ENCODE assay signal across 30 mouse cellular contexts in the genomic region with DNA sequence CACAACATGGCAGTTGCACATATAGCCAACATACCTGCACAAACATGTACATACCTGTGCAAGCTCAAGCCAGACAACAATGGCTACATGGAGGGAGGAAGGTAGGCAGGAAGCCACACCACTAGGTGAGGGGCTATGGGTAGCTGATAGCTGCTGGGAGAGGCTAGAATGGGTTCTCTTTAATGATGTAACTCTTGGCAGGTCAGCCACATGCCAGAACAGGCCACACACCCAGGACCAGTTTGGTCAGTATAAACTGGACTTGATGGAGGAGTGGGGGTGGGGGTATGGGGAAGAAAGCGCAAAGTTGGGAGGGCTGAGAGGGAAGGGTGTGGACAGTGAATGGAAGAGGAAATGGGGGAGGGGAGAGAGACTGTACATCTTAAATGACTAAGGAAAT. TPM values are rescaled to one million over a fixed set of nuclear protein-coding genes. Genes with fewer than 3 reads are reported as not detected.
DNase-seq lines count a peak whose midpoint lies in the region; ATAC-seq and TF ChIP-seq lines count a peak whose summit lies in the region.
"Had no signal": no experiment of that assay in that cellular context is flagged by ENCODE, and none has a peak within 500 bp of the region (broad histone marks: within the 10 kb centered on the region; RNA-seq: fewer than 3 reads in every experiment).

No protein-coding gene starts in this region.

- TF ChIP-seq CTCF in kidney, adult 2 months (conservative IDR thresholded peaks at IDR 0.05; ENCODE audit: insufficient read depth, insufficient read length, low read depth, low read length) = no peak
- no peak for TF ChIP-seq CTCF in lung, postnatal 0 days (IDR thresholded peaks at IDR 0.05)
- no peak for TF ChIP-seq CTCF in liver, postnatal 0 days (IDR thresholded peaks at IDR 0.05; ENCODE audit: low read depth)

- H3K4me2 ChIP-seq in embryonic facial prominence, embryonic 13.5 days = no peak overlapping the region
- no peak overlapping the region for H3K4me2 ChIP-seq in kidney, embryonic 14.5 days (replicated peaks; ENCODE audit: low read depth, low read length)
- H3K4me2 ChIP-seq in lung, postnatal 0 days (replicated peaks; ENCODE audit: low read depth, low read length) = no peak overlapping the region
- H3K4me2 ChIP-seq in liver, postnatal 0 days (ENCODE audit: low read depth, low read length) = no peak overlapping the region
- H3K4me2 ChIP-seq: embryonic facial prominence, embryonic 15.5 days; forebrain, embryonic 12.5 days; hindbrain, embryonic 15.5 days; intestine, embryonic 15.5 days; limb, embryonic 12.5 days; liver, embryonic 15.5 days; midbrain, embryonic 15.5 days; neural tube, embryonic 15.5 days had no signal

- H3K36me3 ChIP-seq in embryonic facial prominence, embryonic 13.5 days = no peaks in the 10 kb centered on the region
- 0 out of 2 replicates have a peak, but pooled peaks cover 4% of the 10 kb centered on the region for H3K36me3 ChIP-seq in embryonic facial prominence, embryonic 10.5 days (replicated peaks)
- H3K36me3 ChIP-seq in kidney, embryonic 14.5 days (ENCODE audit: control insufficient read depth, insufficient read depth, low read length) = no peaks in the 10 kb centered on the region
- H3K36me3 ChIP-seq in kidney, adult 2 months (ENCODE audit: control insufficient read depth, insufficient read depth, low read length) = no peaks in the 10 kb centered on the region
- no peaks in the 10 kb centered on the region; the same call in 1 of the 2 replicates for H3K36me3 ChIP-seq in lung, postnatal 0 days (ENCODE audit: insufficient read depth, low read length)
- no peaks in the 10 kb centered on the region for H3K36me3 ChIP-seq in liver, postnatal 0 days (replicated peaks; ENCODE audit: insufficient read depth, low read length)
- H3K36me3 ChIP-seq: embryonic facial prominence, embryonic 15.5 days; forebrain, embryonic 12.5 days; heart, embryonic 10.5 days; hindbrain, embryonic 15.5 days; intestine, embryonic 15.5 days; limb, embryonic 12.5 days; liver, embryonic 15.5 days; midbrain, embryonic 10.5 days; midbrain, embryonic 15.5 days; neural tube, embryonic 15.5 days had no signal

- no peak overlapping the region for H3K9ac ChIP-seq in embryonic facial prominence, embryonic 13.5 days
- no peak overlapping the region for H3K9ac ChIP-seq in kidney, embryonic 14.5 days (ENCODE audit: low read depth, low read length)
- H3K9ac ChIP-seq in lung, postnatal 0 days (replicated peaks; ENCODE audit: low read depth) = no peak overlapping the region
- H3K9ac ChIP-seq in liver, postnatal 0 days (replicated peaks) = no peak overlapping the region
- H3K9ac ChIP-seq: embryonic facial prominence, embryonic 15.5 days; forebrain, embryonic 12.5 days; forebrain, postnatal 0 days; hindbrain, embryonic 15.5 days; intestine, embryonic 15.5 days; limb, embryonic 12.5 days; liver, embryonic 15.5 days; midbrain, embryonic 15.5 days; neural tube, embryonic 15.5 days had no signal

- DNase-seq in embryonic facial prominence, embryonic 10.5 days (ENCODE audit: low spot score) = no peak
- DNase-seq in kidney, adult 2 months = no peak
- DNase-seq in lung, postnatal 0 days (ENCODE audit: low spot score) = peak; percentile 52
- DNase-seq in lung, postnatal 10 days = no peak
- no peak for DNase-seq in liver, postnatal 0 days
- DNase-seq: adrenal gland, adult 2 months; adrenal gland, postnatal 36 days; cerebellum, adult 18-20 months; cerebellum, postnatal 10 days; forebrain, postnatal 0 days; kidney, adult 9 months; retina, postnatal 1 day; right cerebral cortex, postnatal 25 days; thymus, postnatal 4 days had no signal

- no peaks in the 10 kb centered on the region for H3K9me3 ChIP-seq in embryonic facial prominence, embryonic 13.5 days
- no peaks in the 10 kb centered on the region for H3K9me3 ChIP-seq in embryonic facial prominence, embryonic 10.5 days
- no peaks in the 10 kb centered on the region for H3K9me3 ChIP-seq in kidney, embryonic 14.5 days (ENCODE audit: control insufficient read depth, low read length)
- H3K9me3 ChIP-seq in lung, postnatal 0 days (ENCODE audit: low read length) = no peaks in the 10 kb centered on the region
- H3K9me3 ChIP-seq in liver, postnatal 0 days (ENCODE audit: low read length) = no peaks in the 10 kb centered on the region
- H3K9me3 ChIP-seq: embryonic facial prominence, embryonic 15.5 days; forebrain, embryonic 12.5 days; heart, embryonic 10.5 days; hindbrain, embryonic 15.5 days; intestine, embryonic 15.5 days; limb, embryonic 12.5 days; liver, embryonic 15.5 days; midbrain, embryonic 10.5 days; midbrain, embryonic 15.5 days; neural tube, embryonic 15.5 days had no signal

- ATAC-seq in embryonic facial prominence, embryonic 13.5 days (ENCODE audit: insufficient number of reproducible peaks, insufficient read depth, low FRiP score, low TSS enrichment, low read depth) = no peak
- 0 out of 2 replicates have a peak, but pooled peaks have one; percentile 16 for ATAC-seq in kidney, embryonic 14.5 days (ENCODE audit: low FRiP score, low TSS enrichment)
- peak; percentile 64; the same call in 1 of the 2 replicates for ATAC-seq in lung, postnatal 0 days
- no peak for ATAC-seq in liver, postnatal 0 days
- ATAC-seq: activated CD4-positive, CD25-positive, alpha-beta regulatory T cell, adult 4 months; forebrain, postnatal 0 days; intestine, embryonic 15.5 days; midbrain, embryonic 15.5 days had no signal

- no peaks in the 10 kb centered on the region for H3K27me3 ChIP-seq in embryonic facial prominence, embryonic 13.5 days
- H3K27me3 ChIP-seq in embryonic facial prominence, embryonic 10.5 days (replicated peaks; ENCODE audit: low read depth, poor library complexity, severe bottlenecking) = no peaks in the 10 kb centered on the region
- H3K27me3 ChIP-seq in kidney, embryonic 14.5 days (ENCODE audit: control insufficient read depth, insufficient read depth, low read length) = no peaks in the 10 kb centered on the region
- no peaks in the 10 kb centered on the region for H3K27me3 ChIP-seq in kidney, adult 2 months (replicated peaks; ENCODE audit: control insufficient read depth, insufficient read depth, low read length)
- no peaks in the 10 kb centered on the region for H3K27me3 ChIP-seq in lung, postnatal 0 days (replicated peaks; ENCODE audit: insufficient read depth, low read length)
- H3K27me3 ChIP-seq in liver, postnatal 0 days (ENCODE audit: insufficient read depth, low read length) = no peaks in the 10 kb centered on the region
- H3K27me3 ChIP-seq: CH12.LX; embryonic facial prominence, embryonic 15.5 days; forebrain, embryonic 12.5 days; hindbrain, embryonic 15.5 days; intestine, embryonic 15.5 days; limb, embryonic 12.5 days; liver, embryonic 15.5 days; midbrain, embryonic 15.5 days; neural tube, embryonic 15.5 days had no signal

- peaks cover 43% of the 10 kb centered on the region for H3K4me1 ChIP-seq in embryonic facial prominence, embryonic 13.5 days
- H3K4me1 ChIP-seq in embryonic facial prominence, embryonic 10.5 days = peaks cover 47% of the 10 kb centered on the region
- H3K4me1 ChIP-seq in kidney, embryonic 14.5 days (ENCODE audit: control insufficient read depth, insufficient read depth, low read length) = peaks cover 26% of the 10 kb centered on the region
- H3K4me1 ChIP-seq in kidney, adult 2 months (ENCODE audit: control insufficient read depth, insufficient read depth, low read length) = peaks cover 10% of the 10 kb centered on the region
- peaks cover 6% of the 10 kb centered on the region; the same call in 1 of the 2 replicates for H3K4me1 ChIP-seq in lung, postnatal 0 days (ENCODE audit: insufficient read depth, low read depth, low read length)
- no peaks in the 10 kb centered on the region for H3K4me1 ChIP-seq in liver, postnatal 0 days (ENCODE audit: insufficient read depth)
- H3K4me1 ChIP-seq: liver, embryonic 15.5 days had no signal

- peak overlapping the region; percentile 16; the same call in 1 of the 2 replicates for H3K27ac ChIP-seq in embryonic facial prominence, embryonic 13.5 days
- no peak overlapping the region for H3K27ac ChIP-seq in embryonic facial prominence, embryonic 10.5 days (replicated peaks)
- H3K27ac ChIP-seq in kidney, embryonic 14.5 days (ENCODE audit: low read depth, low read length) = no peak overlapping the region
- H3K27ac ChIP-seq in kidney, adult 2 months (ENCODE audit: insufficient read depth, low read depth, low read length) = no peak overlapping the region
- H3K27ac ChIP-seq in lung, postnatal 0 days (ENCODE audit: low read length) = no peak overlapping the region
- no peak overlapping the region for H3K27ac ChIP-seq in liver, postnatal 0 days (ENCODE audit: low read depth)
- H3K27ac ChIP-seq: embryonic facial prominence, embryonic 15.5 days; forebrain, embryonic 12.5 days; heart, embryonic 10.5 days; hindbrain, embryonic 15.5 days; intestine, embryonic 15.5 days; layer of hippocampus, adult 2 months; left cerebral cortex, adult 2 months; limb, embryonic 12.5 days; liver, embryonic 15.5 days; midbrain, embryonic 10.5 days; midbrain, embryonic 15.5 days; neural tube, embryonic 15.5 days had no signal

- peak; percentile 26; the same call in 1 of the 2 replicates for TF ChIP-seq EP300 in lung, postnatal 0 days (IDR thresholded peaks at IDR 0.05)
- TF ChIP-seq EP300 in liver, postnatal 0 days (IDR thresholded peaks at IDR 0.05; ENCODE audit: low read depth) = no peak

- WGBS in embryonic facial prominence, embryonic 13.5 days = 72% methylated on average over 1 of the region's 1 CpGs
- WGBS in embryonic facial prominence, embryonic 10.5 days = 88% methylated on average over 1 of the region's 1 CpGs
- WGBS in kidney, embryonic 14.5 days = 64% methylated on average over 1 of the region's 1 CpGs
- 58% methylated on average over 1 of the region's 1 CpGs for WGBS in kidney, adult 2 months
- WGBS in lung, postnatal 0 days = 25% methylated on average over 1 of the region's 1 CpGs
- 65% methylated on average over 1 of the region's 1 CpGs for WGBS in liver, postnatal 0 days (ENCODE audit: insufficient replicate concordance)

- no peak for TF ChIP-seq POLR2A in kidney, adult 2 months (IDR thresholded peaks at IDR 0.05; ENCODE audit: low read depth, low read length)

- H3K4me3 ChIP-seq in embryonic facial prominence, embryonic 13.5 days = no peak overlapping the region
- H3K4me3 ChIP-seq in embryonic facial prominence, embryonic 10.5 days = no peak overlapping the region
- H3K4me3 ChIP-seq in kidney, embryonic 14.5 days (ENCODE audit: low read length) = no peak overlapping the region
- H3K4me3 ChIP-seq in kidney, adult 2 months (ENCODE audit: insufficient read depth, low read depth, low read length) = no peak overlapping the region
- H3K4me3 ChIP-seq in lung, postnatal 0 days (ENCODE audit: low read depth, low read length) = no peak overlapping the region
- no peak overlapping the region for H3K4me3 ChIP-seq in liver, postnatal 0 days (ENCODE audit: low read depth, low read length)
- H3K4me3 ChIP-seq: embryonic facial prominence, embryonic 15.5 days; forebrain, embryonic 12.5 days; heart, embryonic 10.5 days; hindbrain, embryonic 15.5 days; intestine, embryonic 15.5 days; layer of hippocampus, adult 2 months; left cerebral cortex, adult 2 months; limb, embryonic 12.5 days; liver, embryonic 15.5 days; midbrain, embryonic 10.5 days; midbrain, embryonic 15.5 days; neural tube, embryonic 15.5 days had no signal

RNA-seq across cellular contexts. Expression of a gene that starts 53.7 kb away (rescaled TPM):
- polyA plus RNA-seq in embryonic facial prominence, embryonic 13.5 days (2015; fragmentation: Nextera tagmentation; extraction: Ambion mirVana) = 89.1 and 104 TPM in 2 replicates
- polyA plus RNA-seq in embryonic facial prominence, embryonic 10.5 days (2016; fragmentation: Nextera tagmentation; extraction: Ambion mirVana) = 62.7 and 70.3 TPM in 2 replicates
- 53.4 and 92.8 TPM in 2 replicates for polyA plus RNA-seq in kidney, embryonic 14.5 days (2014; fragmentation: Nextera tagmentation; extraction: Ambion mirVana)
- polyA plus RNA-seq in kidney, adult 2 months (2012; rRNA removed) = 78.3 and 82.5 TPM in 2 replicates
- 70.0 and 79.3 TPM in 2 replicates for polyA plus RNA-seq in lung, postnatal 0 days (2015; fragmentation: Nextera tagmentation; extraction: Ambion mirVana)
- polyA plus RNA-seq in liver, postnatal 0 days (2015; fragmentation: Nextera tagmentation; extraction: Ambion mirVana) = 8.0 and 8.6 TPM in 2 replicates
- polyA plus RNA-seq: activated CD4-positive, CD25-positive, alpha-beta regulatory T cell, adult 4 months had no signal

Comparison
In these comparisons a context has a peak if more than half of its experiments do, and no peak if none do; other contexts are left out.
1. ATAC-seq: peak in kidney, embryonic 14.5 days (single experiment) and lung, postnatal 0 days (single experiment); none in embryonic facial prominence, embryonic 13.5 days (single experiment) and liver, postnatal 0 days (single experiment).